Mouse (Mus musculus) lung, embryonic 14.5 days (tissue): ENCODE data around the gene Sez6. TPM values are rescaled to one million over a fixed set of nuclear protein-coding genes. Genes with fewer than 3 reads are reported as not detected.

Experiments
- ATAC-seq: fragments of 200-750 bp; cut with Nextera tagmentation; 2 replicates; pipeline ENCODE4 v1.8.0; 2017; ENCODE audit warnings: mild to moderate bottlenecking, moderate TSS enrichment, moderate library complexity; ENCODE audit not compliant: insufficient read depth
- DNase-seq: peaks from one replicate; pipeline ENCODE4 v3.0.0-alpha.2; 2015
- H3K27ac ChIP-seq: fragments of 300-500 bp; sonication (generic); 2 replicates; pipeline ENCODE4 v1.5.1; 2014; ENCODE audit warnings: low read depth, mild to moderate bottlenecking, moderate library complexity
- H3K27me3 ChIP-seq: fragments of 300-500 bp; sonication (generic); 2 replicates; pipeline ENCODE4 v1.6.1; 2014; ENCODE audit warnings: low read length, control low read depth; ENCODE audit not compliant: insufficient read depth
- H3K36me3 ChIP-seq: fragments of 300-500 bp; sonication (generic); 2 replicates; pipeline ENCODE4 v1.6.1; 2014; ENCODE audit warnings: control low read depth; ENCODE audit not compliant: insufficient read depth
- H3K4me1 ChIP-seq: fragments of 300-500 bp; sonication (generic); 2 replicates; pipeline ENCODE4 v1.6.1; 2014; ENCODE audit warnings: antibody characterized with exemption, control low read depth; ENCODE audit not compliant: insufficient read depth
- H3K4me2 ChIP-seq: fragments of 300-500 bp; sonication (generic); 2 replicates; pipeline ENCODE4 v1.6.1; 2014; ENCODE audit warnings: mild to moderate bottlenecking
- H3K4me3 ChIP-seq: fragments of 300-500 bp; sonication (generic); 2 replicates; pipeline ENCODE4 v1.5.1; 2014; ENCODE audit warnings: low read depth, low read length
- H3K9ac ChIP-seq: fragments of 300-500 bp; sonication (generic); 2 replicates; pipeline ENCODE4 v1.6.1; 2014
- H3K9me3 ChIP-seq: fragments of 300-500 bp; sonication (generic); 2 replicates; pipeline ENCODE4 v1.6.1; 2016; ENCODE audit warnings: low read depth, low read length, control low read depth
- CTCF ChIP-seq: IDR thresholded peaks from 2 replicates; pipeline ENCODE4 v1.5.1; 2016; ENCODE audit warnings: antibody characterized with exemption, low read depth
- WGBS: fragments of 180-500 bp; shearing (Covaris S2); extraction: QIAGEN DNeasy Blood & Tissue Kit; methylation state at CpG from one replicate; pipeline ENCODE4 v1.1.7; 2014; 5-methylcytosine and 5-hydroxymethylcytosine counted together
- polyA plus RNA-seq: library from polyadenylated mRNA; unstranded; fragments of >200 nt; fragmentation: Nextera tagmentation; extraction: Ambion mirVana; gene quantifications from 2 replicates; pipeline ENCODE4 v1.2.1, GENCODE M21; 2014

The Sez6 gene
- polyA plus RNA-seq, 1 experiment from 2014 or later, result 0.22 TPM

DNA sequence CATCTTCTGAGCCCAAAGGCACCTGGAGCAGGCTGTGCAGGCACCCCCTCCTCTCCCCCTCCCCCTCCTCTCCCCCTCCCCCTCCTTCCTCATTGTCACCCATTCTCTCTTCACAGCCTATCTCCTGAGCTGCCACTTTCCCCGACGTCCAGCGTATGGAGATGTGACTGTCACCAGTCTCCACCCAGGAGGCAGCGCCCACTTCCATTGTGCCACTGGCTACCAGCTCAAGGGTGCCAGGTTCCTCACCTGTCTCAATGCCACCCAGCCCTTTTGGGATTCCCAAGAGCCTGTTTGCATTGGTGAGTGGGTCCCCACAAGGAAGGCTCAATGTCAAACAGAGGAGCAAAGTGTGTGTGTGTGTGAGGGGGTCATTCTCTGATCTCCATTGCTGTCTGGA, 38.2 kb downstream of the Sez6 start:
- Histone ChIP-seq H3K9me3 (no peaks in the 10 kb centered on the region), H3K9ac (no peak overlapping the region), H3K27me3 (no peaks in the 10 kb centered on the region; the same call in 1 of the 2 replicates), H3K4me3 (no peak overlapping the region), H3K4me2 (no peak overlapping the region), H3K4me1 (0 out of 2 replicates have a peak, but pooled peaks cover 3% of the 10 kb centered on the region), H3K36me3 (no peaks in the 10 kb centered on the region), H3K27ac (no peak overlapping the region)
- no peak for TF ChIP-seq CTCF
- 64% methylated on average over 4 of the region's 4 CpGs for WGBS
- DNase-seq (no peak), ATAC-seq (no peak)

DNA sequence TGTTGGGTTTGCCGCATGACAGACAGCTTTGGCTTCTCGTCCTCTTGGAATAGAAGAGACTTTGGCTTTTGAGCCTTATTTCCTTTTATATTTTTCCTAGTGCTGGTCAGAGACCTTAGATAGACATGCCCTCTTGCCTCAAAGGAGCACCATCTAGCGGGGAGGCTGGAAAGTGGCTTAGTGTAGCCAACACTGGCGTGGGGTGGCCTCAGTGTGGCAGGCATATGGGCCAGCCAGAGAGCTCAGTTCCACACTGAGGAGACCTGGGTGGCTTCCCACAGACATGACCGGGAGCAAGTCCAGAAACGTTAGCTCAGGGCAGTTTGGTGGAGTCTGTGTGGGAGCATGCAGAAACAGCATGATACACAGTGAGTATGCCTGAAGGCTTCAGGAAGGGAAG, 40.1 kb downstream of the Sez6 start:
- no peak for TF ChIP-seq CTCF
- H3K27me3 ChIP-seq, result peaks cover 10% of the 10 kb centered on the region; the same call in 1 of the 2 replicates
- no peaks in the 10 kb centered on the region for H3K4me1 ChIP-seq
- H3K4me3 ChIP-seq, result no peak overlapping the region
- no peak overlapping the region for H3K4me2 ChIP-seq
- H3K36me3 ChIP-seq, result no peaks in the 10 kb centered on the region
- H3K27ac ChIP-seq, result no peak overlapping the region
- WGBS, result 76% methylated on average over 6 of the region's 6 CpGs
- no peaks in the 10 kb centered on the region for H3K9me3 ChIP-seq
- ATAC-seq (no peak), DNase-seq (no peak)
- H3K9ac ChIP-seq, result no peak overlapping the region

DNA sequence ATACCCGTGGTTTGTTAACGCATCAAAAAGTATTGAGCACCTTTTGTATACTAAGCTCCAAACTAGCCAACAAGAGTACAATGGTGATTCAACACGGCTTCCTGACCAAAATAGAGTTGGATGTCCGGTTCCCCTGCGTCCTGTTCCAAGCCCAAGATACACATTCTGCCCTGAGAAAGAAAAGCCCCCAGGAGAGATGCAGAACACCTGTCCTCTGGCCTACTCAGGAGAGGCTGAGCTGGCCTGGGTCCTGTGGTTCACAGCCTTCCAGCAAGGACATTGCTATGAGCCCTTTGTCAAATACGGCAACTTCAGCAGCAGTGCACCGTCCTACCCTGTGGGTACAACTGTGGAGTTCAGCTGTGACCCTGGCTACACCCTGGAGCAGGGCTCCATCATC, 42.9 kb downstream of the Sez6 start:
- TF ChIP-seq CTCF, result no peak
- Histone ChIP-seq H3K36me3 (no peaks in the 10 kb centered on the region), H3K9me3 (no peaks in the 10 kb centered on the region), H3K4me1 (no peaks in the 10 kb centered on the region), H3K27me3 (peaks cover 19% of the 10 kb centered on the region), H3K9ac (no peak overlapping the region), H3K27ac (no peak overlapping the region), H3K4me3 (no peak overlapping the region), H3K4me2 (no peak overlapping the region)
- DNase-seq (no peak), ATAC-seq (no peak)
- WGBS, result 82% methylated on average over 7 of the region's 7 CpGs

DNA sequence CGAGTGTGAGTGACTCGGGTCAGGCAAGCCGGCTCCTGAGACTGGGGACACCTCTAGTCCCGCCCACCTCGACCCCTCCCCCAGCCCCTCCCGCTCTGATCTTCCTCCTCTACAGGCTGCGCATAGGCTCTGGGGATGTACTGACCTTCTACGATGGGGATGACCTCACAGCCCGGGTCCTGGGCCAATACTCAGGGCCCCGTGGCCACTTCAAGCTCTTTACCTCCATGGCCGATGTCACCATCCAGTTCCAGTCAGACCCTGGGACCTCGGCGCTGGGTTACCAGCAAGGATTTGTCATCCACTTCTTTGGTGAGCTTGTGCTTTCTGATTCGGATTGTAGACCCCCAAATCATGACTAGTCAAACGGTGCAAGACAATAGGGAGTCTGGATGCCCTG, 43.7 kb downstream of the Sez6 start:
- H3K36me3 ChIP-seq, result no peaks in the 10 kb centered on the region
- H3K4me2 ChIP-seq, result no peak overlapping the region
- peaks cover 19% of the 10 kb centered on the region for H3K27me3 ChIP-seq
- H3K9me3 ChIP-seq, result no peaks in the 10 kb centered on the region
- H3K4me3 ChIP-seq, result no peak overlapping the region
- no peak overlapping the region for H3K27ac ChIP-seq
- TF ChIP-seq CTCF, result no peak
- 35% methylated on average over 15 of the region's 15 CpGs for WGBS
- no peak for DNase-seq
- no peak for ATAC-seq
- no peaks in the 10 kb centered on the region for H3K4me1 ChIP-seq
- H3K9ac ChIP-seq, result no peak overlapping the region

DNA sequence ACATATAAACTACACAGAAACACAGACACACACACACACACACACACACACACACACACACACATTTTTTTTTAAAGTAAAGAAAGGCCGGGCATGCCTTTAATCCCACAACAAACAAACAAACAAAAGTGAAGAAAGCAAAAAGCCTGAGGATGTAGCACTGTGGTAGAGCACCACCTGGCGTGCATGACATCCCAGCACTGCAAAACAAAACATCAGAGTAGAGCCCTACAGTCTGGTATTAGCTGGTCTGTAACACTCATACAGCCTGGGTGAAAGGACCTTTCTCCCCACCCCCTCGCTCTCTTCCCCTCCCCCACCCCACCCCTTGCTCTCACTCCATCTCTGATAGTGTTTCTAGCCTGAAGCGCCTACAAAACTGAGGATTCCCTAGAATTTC, 45.3 kb downstream of the Sez6 start:
- DNase-seq (no peak), ATAC-seq (no peak)
- 20% methylated on average over 4 of the region's 4 CpGs for WGBS
- H3K9me3 ChIP-seq, result no peaks in the 10 kb centered on the region
- H3K4me2 ChIP-seq, result no peak overlapping the region
- H3K4me1 ChIP-seq, result no peaks in the 10 kb centered on the region
- H3K27me3 ChIP-seq, result peaks cover 19% of the 10 kb centered on the region
- H3K27ac ChIP-seq, result no peak overlapping the region
- no peak overlapping the region for H3K4me3 ChIP-seq
- H3K36me3 ChIP-seq, result no peaks in the 10 kb centered on the region
- TF ChIP-seq CTCF, result peak; percentile 23; the same call in 1 of the 2 replicates
- no peak overlapping the region for H3K9ac ChIP-seq

DNA sequence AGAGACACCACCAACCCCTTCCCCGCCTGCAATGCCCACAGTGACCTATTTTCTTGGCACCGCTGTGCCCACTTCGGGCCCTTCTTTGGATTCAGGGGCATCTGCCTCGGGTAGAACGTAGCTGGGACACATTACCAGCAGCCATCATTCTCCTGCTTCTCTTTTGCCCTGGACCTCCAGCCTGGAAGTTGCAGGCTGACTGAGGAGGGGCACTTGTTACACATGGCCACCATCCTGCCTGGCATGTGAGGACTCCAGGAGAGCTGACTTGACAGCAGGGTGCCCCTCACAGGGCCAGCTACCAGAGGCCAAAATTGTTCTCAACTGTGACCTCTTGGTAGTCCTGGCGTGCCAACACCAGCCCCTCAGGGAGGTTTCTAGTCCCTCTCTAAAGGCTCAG, 47.6 kb downstream of the Sez6 start:
- 72% methylated on average over 6 of the region's 6 CpGs for WGBS
- H3K27me3 ChIP-seq, result peaks cover 19% of the 10 kb centered on the region
- no peak overlapping the region for H3K27ac ChIP-seq
- H3K9ac ChIP-seq, result no peak overlapping the region
- no peak overlapping the region for H3K4me2 ChIP-seq
- no peaks in the 10 kb centered on the region for H3K4me1 ChIP-seq
- TF ChIP-seq CTCF, result no peak
- no peaks in the 10 kb centered on the region for H3K9me3 ChIP-seq
- DNase-seq (no peak), ATAC-seq (no peak)
- no peak overlapping the region for H3K4me3 ChIP-seq
- H3K36me3 ChIP-seq, result no peaks in the 10 kb centered on the region

DNA sequence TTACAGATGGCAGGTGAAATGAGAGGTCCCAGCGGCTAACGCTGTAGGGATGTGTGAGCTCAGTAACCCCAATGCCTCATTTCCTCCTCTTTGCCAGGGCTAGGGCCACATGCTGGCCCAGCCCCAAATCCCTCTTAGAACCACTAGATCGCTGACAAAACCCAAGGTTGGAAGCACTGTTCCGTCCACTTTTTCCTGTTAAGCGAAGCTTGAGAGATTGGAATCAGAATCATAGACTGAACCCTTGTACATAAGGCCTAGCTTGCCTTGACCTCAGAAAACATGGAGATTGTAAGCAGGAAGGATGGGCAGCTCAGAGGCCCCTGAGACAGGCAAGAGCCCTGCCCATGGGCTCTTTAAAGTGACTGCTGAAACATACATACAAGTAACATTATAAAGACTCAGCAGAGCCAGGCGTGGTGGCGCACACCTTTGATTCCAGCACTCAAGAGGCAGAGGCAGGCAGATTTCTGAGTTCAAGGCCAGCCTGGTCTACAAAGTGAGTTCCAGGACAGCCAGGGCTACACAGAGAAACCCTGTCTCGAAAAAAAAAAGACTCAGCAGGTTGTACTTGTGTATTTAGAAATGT, 48.7 kb downstream of the Sez6 start:
- Histone ChIP-seq H3K27me3 (peaks cover 18% of the 10 kb centered on the region), H3K9ac (no peak overlapping the region), H3K9me3 (no peaks in the 10 kb centered on the region), H3K27ac (no peak overlapping the region), H3K4me1 (no peaks in the 10 kb centered on the region), H3K4me2 (no peak overlapping the region), H3K4me3 (no peak overlapping the region), H3K36me3 (no peaks in the 10 kb centered on the region)
- no peak for TF ChIP-seq CTCF
- whole genome bisulfite sequencing, result 75% methylated on average over 8 of the region's 8 CpGs
- ATAC-seq (no peak), DNase-seq (no peak)
